Mouse (Mus musculus): ENCODE results near the gene Nxf1.
"Not testable (repeated sequence)": the region's sequence is repeated elsewhere in the genome, so short reads cannot be mapped to it uniquely, and the experiment has no call there.

Gene Nxf1

DNA sequence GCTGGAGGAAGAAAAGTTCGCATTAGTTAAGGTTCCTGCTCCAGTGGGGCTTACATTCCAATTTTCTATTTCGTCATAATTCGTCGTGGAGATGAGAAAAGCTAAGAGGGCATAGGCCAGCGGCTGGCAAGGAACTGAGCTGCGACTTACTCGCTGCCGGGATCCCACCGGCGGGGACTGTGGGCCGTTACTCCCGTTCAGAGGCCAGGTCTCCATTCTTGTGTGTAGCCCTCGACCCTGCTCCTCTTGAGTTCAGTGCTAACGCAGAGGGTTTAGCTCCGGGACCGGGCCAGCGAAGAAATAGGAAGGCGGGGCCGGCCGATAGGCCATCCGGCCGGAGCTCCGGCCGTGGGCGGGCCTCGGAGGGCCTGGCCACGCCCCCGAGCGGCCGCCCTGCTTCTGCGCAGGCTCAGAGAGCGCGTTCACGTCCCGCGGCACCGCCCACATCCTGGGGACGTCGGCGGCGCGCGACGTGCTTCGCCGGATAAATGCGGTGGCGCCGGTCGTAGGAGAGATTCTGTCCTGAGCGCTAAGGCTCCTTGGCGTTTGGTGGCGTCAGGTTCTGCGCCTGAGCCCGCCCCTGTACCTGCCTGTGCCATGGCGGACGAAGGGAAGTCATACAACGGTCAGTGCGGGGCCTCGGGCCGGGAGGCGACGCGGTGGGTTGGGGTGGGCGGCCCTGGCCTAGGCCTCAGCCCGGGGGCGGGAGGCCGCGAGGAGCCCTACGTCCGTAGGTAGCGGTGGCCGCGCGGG, at the start of gene Nxf1:
Gene Nxf1, plus strand, starts transcription at position 439 of the 753 bp plus-strand sequence.
- peak; percentile 99 for DNase-seq

DNA sequence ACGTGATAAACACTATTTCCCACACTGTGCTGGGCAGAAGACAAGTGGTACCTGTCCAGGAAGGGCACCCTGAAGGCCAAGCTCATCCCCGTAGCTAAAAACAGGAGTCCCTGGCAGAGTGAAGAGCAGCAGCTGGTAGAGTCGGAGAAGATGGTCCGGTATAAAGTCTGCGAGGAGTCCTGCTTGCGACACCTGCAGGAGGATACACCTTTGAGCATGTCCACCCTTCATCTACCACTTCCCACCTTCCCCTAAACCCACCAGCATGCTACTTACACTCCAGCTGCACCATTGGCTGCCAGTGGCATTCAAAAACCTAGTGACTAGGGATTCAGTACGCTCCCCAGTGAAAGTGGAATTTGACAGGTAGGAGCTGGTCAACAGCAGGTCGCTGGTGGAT, 47.9 kb upstream of the Nxf1 start:
- peak; percentile 80 for DNase-seq

DNA sequence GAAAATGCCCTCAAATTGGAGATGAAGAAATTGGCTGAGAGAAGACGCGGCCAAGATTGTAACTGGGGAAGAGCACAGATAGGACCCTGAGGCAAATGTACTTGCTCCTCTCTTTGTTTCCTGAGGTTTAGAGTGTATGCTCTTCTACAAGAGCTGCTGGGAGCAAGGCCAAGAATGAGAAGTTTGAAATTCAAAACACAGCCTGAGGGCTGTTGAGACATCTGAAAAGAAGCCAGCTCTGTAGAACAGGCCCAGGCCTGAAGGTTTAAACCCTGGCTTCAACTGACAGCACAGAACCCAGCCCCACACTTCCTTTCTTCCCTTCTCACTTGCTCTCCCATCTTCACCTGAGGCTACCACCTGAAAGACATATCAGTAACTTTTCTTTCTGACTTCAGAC, 46.8 kb upstream of the Nxf1 start:
- no peak for DNase-seq

DNA sequence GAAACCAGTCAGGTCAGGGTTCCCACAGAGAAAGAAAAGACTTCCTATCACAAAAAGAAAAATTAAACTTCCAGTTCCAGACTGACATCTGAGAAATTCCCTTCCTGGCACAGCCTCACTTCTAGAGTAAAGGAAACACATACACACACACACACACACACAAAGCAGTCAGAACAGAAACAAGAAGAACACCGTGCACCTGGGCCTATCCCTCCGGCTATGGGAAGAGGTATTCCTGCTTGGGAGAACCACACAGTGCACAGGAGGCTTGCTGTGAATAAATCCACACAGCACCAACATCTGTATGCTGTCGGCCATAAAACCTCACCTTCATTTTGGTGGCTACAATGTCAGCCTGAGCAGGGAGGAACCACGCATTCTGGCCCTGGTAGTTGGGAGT, 45.4 kb upstream of the Nxf1 start:
- DNase-seq = peak; percentile 78

DNA sequence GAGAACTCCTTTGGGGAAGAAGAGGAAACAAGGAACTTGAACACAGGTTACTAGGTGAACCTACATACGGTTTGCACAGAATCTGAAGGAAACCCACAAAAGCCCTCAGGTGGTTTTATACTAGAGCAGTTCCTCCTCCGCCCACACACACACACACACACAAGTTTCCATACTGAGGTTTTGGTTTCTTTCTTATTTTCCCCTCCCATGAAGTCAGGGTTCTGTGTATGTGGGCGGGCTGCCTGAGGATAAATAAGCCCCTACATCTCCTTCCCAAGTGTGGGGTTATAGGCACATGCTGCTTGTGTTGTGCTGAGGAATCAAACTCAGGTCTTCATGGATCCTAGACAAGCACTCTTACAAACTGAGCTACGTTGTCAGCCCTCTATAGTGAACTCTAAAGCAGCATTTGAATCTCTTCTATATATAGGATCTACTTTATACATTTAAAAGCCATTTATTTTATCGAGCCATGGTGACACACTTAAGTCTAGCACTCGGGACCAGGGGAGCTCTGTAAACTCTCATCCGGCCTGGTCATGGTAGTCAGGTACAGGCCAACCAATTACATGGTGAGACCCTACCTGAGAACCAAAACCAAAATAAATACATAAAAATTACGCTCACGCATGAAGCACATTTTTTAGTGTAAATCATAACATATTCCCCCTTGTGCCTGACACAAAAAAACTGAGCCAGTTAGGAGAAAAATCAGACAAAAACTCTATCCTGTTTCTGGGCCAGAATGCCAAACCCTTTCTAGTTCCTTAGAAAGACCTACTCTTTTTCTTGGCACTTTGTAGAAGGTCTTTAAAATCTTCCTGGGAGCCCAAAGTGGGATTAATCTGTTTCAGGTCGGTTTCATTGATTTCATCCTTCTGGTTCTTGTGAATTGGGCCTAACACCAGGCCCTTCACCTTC, 44.7 kb upstream of the Nxf1 start:
- DNase-seq = peak; percentile 90

DNA sequence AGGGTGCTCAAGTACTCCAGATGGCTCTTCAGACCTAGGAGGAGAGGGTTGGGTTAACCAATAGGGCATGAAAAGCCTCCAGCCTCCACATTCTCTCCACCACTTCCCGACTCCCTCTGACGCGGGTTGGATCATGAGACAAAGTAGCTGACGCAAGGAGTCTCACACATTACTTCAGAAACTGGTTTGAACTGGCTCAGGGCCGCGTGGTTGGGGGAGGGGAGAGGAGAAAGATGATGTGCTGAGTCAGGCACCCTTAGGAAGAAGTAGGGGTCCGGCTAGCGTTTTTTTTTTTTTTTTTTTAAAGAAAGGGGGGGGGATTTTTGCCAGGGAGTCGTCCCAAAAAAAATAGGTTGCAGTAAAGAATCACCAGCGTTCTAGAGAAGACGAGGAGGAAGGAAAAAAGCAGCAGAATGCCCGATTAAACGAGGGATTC, 44.0 kb upstream of the Nxf1 start:
- peak; percentile 98 for DNase-seq

DNA sequence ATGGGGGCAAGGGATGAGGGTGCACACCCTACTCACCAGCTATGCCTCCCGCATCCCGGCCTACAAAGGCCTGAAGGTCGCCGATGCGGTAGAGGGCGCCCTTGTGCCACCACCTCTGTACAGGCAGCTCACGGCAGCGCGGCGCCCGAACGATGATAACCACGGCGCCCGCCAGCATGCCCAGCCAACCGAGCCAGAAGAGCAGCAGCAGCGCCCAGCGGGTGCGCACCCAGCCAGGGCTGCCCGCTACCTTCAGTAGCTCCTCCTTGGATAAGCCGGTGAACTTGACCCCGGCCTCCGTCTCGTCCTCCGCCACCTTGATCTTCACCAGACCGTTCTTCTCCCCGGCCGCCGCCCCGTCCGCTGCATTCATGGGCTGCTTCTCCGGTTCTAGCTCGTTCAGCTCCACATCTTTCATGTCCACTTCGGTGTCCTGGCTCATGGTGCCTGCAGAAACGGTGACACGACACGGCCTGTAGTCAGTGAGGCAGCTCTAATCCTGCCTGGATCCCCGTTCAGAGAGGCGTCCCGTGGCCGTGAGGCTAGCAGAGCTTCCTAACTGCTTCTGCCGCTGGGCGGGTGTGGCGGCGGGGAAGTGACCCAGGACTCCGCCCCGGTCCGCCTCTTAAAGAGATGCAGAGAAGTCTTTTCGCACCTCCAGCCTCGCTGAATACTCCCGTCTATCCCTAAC, 43.4 kb upstream of the Nxf1 start:
- DNase-seq = peak; percentile 99

DNA sequence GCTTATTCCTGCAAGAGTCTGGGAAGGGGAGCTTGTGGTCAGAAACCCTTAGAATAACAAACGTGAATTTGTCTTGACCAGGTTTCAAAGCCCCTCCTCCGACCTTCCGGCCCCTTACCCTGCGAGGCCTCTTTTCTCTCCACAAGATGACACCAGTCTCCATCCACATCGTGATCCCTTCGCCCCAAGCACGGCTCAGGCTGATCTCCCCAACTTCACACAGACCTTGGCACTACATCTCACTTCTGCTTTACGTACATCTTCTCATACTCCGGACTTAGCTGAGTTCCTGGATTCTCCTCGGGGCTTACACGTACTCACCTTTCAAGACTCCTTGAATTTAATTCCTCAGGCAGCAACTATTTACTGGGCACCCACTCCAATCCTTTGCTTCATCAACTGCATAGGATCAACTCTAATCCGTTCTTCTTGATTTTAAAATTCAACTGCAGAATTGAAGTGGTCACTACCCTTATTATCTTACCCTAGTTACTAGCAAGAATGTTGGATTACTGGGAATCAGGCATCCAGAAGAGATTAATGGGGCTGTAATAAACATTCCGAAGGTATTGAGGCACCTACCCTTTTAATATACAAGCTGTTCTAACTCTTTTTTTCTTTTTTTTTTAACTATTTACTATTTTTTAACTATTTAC, 42.7 kb upstream of the Nxf1 start:
- no peak for DNase-seq

DNA sequence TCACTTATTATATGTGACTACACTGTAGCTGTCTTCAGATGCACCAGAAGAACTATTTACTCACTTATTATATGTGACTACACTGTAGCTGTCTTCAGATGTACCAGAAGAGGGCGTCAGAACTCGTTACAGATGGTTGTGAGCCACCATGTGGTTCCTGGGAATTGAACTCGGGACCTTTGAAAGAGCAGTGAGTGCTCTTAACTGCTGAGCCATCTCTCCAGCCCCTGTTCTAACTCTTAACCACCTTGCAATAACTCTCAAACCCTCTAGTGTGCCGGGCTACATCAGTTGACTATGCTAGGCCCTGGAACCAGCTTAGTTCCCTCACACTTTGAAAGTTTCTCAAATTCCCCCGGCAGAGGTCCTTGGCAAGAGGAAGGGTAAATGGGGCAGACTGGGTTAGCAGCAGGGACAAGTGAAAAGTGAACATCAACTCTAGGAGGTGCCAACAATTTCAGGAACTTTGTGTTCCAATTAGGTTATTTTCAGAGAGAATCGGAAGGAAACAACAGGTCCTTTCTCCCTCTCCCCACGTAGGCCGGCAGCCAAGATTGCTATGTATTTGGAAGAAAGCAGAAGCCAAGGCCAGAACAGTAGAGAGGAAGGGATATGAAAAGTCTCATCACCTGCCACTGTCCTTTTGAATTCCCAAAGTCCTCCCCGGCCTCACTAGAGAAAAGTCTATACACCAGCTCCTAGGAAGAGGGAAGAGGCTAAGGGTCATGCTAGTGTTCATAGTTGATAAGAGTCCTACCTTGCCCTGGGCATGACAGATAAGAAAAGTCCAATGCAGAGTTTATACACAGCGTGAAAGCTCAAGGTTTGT, 42.0 kb upstream of the Nxf1 start:
- DNase-seq = peak; percentile 94

DNA sequence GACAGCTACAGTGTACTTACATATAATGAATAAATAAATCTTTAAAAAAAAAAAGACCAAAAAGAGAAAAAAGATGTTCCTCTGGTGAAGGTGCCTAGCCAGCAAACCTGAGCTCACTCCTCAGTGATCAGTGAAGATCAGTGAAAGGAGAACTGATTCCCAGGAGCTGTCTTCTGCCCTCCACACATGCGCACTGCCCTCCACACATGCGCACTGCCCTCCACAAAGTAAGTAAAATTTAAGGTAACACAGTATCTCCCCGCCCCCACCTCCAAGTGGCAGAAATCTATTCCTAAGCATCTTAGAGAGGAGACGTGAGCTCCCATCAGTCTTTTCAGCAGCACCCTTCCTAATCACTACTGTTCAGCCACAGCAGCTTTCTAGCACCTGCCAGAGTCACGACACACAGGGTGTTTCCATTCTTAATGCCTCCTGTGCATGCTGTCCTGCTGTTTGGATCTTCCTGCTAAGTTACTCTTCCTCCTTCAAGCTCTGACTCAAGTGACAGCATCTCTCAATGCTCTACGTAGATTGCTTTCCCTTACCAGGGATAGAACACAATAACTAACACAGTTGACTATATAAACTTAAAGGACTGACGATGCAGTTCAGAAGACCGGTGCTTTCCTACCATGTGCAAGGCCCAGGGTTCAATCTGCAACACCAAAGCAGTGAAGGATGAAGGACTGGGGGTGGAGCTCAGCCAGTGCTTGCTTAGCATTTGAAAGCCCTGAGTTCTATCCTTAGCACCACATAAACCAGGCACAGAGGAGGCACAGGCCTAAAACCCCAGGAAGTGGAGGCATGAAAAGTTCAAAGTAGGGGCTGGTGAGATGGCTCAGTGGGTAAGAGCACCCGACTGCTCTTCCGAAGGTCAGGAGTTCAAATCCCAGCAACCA, 40.8 kb upstream of the Nxf1 start:
- no peak for DNase-seq

DNA sequence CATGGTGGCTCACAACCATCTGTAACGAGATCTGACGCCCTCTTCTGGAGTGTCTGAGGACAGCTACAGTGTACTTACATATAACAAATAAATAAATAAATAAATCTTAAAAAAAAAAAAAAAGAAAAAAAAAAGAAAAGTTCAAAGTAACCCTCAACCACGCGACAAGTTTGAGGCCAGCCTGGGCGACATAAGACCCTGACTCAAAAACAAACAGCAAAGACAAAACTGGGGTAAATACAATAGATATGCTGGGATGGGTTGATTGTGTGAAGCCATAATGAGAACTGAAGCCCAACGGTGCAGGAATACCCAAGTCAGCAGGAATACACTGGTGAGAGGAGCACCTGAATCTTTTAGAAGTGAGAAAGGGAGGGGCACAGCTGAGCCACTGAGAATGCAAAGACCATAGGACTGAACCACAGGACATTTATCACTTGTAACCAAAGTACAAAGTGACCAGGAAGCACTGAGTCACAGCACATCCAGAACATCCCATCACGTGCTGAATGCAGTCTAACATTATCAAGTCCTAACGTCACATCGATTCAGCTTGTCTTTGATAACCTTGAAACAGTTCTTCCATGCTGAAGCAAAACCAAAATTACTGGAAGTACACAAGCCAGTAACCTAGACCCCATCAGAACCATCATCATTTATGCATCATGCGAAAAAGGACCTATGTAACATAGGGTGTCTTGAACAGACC, 40.0 kb upstream of the Nxf1 start:
- DNase-seq = no peak

DNA sequence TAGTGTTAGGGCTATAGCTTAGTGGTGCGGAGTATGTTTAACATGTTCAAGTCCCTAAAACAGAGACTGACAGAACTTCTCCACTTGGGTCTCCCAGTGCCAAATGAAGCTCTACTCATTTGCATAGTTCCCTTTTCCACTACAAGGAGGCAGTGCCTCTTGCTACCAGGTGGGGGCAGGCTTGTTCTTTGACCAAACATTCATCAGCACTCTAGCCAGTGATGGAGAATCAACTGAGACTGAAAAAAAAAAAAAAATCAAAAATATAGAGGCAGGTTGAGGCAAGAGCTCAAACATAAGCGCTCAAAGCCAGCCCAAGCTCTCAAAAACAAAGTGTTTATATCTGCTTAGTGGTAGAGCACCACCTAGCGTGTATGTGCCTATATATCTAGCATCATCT, 38.5 kb upstream of the Nxf1 start:
- peak; percentile 92 for DNase-seq

DNA sequence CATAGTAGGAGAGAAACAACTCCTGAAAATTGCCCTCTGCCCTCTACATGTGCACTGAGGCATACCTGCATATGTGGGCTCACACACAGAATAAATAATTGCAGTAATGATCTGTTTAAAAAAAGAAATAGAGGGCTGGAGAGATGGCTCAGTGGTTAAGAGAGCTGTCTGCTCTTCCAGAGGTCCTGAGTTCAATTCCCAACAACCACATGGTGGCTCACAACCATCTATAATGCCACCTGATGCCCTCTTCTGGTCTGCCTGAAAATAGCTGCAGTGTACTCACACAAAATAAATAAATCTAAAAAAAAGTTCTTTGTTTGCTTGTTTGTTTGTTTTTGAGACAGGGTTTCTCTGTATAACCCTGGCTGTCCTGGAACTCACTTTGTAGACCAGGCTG, 37.8 kb upstream of the Nxf1 start:
- DNase-seq = not testable (repeated sequence)

DNA sequence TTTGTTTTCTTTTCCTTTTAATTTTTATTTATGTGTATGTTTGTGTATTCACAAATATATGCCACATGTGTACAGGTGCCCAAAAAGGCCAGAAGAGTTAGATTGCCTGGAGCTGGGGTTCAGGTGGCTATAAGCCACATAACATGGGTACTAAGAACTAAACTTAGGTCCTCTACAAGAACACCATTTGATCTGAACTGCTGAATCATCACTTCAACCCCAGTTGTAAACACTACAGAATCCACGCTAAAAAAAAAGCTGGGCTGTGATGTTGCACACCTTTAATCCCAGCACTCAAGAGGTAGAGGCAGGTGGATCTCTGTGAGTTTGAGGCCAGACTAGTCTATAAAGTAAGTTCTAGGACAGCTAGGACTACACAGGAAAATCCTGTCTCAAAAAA, 35.5 kb upstream of the Nxf1 start:
- no peak for DNase-seq

DNA sequence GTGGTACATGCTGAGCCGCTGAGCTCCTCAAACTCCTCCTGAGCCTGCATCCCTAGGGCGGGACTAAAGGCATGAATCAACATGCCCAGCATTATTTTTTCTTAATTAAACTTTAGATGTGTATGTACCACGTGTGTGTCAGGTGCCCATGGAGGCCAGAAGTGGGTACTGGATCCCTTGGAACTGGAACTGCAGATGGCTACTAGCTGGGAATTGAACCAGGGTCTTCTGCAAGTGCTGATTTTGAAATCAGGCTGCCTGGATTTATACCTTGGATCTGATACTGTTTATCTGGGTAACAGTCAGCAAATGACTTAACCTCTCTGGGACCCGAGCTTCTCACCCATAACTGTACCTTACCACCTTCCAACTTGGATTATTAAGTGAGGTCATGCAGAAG, 34.9 kb upstream of the Nxf1 start:
- DNase-seq = no peak

DNA sequence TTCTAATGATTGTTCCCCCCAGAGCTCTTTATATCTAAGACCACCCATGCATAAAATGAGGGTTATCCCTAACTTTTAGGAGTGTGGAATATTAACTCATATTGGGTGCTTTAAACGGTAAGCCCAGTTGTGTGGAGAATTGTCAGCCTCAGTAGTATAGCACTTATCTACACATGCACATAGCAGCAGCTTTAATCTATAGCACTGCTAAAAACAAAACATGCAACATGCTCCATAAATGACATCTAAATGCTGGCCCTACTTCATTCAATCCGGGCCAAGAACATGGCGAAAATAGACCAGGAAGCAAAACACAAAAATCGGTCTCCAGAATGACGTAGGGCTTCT, 34.3 kb upstream of the Nxf1 start:
- DNase-seq = no peak

DNA sequence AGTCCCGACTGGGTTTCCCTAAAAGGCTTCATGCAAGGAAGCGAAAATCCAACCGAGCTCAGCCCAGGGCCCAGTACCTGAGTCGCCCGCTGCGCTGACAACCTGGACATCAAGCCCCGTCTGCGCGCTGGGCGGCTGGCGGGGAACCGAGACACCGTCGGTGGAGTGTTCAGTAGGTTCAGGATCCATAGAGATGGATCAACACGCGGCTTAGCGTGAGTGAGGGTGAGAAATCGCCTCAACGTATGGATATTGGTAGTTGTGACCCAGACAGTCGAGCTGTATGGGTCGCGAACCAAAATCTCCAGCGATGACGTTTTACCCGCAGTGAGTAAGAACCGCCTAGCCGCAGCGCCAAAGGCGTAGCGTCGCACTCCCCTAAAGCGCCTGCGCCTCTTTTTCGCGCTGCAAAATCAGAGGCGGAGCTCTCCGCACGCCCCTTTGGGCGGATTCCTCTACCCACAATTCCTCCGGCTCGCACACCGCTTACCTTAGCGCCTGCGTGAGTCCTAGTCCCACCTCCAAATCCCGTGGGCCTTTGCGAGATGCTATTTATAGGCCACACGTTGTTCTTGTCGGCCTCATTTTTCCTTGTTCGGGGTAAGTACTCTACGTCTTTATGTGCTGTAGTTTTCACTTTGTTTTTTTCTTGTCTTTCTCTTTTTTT, 33.8 kb upstream of the Nxf1 start, which contains the start of gene Slc3a2:
Gene Slc3a2, minus strand, starts transcription at position 463 of the 667 bp plus-strand sequence.
- peak; percentile 100 for DNase-seq

DNA sequence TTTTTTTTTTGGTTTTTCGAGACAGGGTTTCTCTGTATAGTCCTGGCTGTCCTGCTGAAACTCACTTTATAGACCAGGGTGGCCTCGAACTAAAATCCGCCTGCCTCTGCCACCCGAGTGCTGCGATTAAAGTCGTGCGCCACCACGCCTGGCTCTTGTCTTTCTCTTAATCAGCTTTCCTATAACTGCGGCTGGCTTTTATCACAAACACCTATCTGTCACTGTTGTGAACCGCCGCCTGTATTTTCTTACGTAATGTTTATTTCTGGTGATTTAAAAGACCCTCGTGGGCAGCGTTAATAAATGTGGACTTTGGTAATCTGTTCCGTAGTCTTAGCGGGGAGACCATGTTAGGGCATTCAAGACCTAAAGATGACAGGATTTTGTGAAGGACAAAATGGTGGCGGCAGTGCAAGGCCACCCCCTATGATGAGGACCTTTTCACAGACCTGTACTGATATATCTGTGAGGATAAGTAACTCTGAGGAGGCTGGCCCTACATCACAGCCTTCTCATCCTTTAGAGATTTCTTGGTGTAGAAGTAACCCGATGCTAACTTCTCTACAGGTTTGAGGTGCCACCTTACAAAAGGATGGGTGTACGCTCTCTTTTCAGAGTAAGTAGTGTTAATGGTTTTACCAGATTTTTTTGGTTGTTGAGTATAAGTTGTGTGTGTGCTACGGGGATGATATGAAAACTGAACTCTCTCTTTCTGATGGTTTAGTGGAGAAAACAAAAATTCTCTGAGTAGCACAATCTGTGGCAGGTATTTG, 33.1 kb upstream of the Nxf1 start:
- peak; percentile 90 for DNase-seq

DNA sequence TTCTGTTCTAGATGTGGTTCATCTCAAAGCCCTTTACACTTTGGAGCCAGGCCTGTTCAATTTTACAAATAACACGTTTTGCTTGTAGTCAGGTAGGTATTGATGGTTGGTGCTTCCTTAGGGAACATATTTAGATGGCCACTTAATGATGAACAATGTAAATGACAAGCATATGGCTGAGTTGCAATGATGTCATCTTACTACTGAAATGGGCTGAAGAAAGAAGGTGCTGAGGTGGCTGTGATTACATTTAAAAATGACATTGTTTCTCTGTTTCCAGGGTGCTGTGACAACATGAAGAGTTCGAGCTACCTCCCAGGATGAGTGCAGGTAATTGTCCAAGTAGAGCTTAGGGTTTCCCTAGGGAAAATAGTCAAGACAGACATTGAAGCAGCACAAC, 32.5 kb upstream of the Nxf1 start:
- no peak for DNase-seq

Measured in heart, adult 11 months (tissue).